Mouse (Mus musculus) kidney, adult 2 months (tissue): ENCODE measurements around the gene Phlda1.

Experiments
- CTCF ChIP-seq: fragments of 200-500 bp; conservative IDR thresholded peaks from 2 replicates; pipeline ENCODE4 v1.5.1; 2011; ENCODE audit warnings: low read depth, mild to moderate bottlenecking, control low read depth, low read length, moderate library complexity, mixed read lengths; ENCODE audit not compliant: insufficient read depth, insufficient read length
- POLR2A ChIP-seq: fragments of 200-500 bp; IDR thresholded peaks from one replicate; pipeline ENCODE4 v1.6.1; 2011; ENCODE audit warnings: low read depth, low read length, control low read depth

DNA sequence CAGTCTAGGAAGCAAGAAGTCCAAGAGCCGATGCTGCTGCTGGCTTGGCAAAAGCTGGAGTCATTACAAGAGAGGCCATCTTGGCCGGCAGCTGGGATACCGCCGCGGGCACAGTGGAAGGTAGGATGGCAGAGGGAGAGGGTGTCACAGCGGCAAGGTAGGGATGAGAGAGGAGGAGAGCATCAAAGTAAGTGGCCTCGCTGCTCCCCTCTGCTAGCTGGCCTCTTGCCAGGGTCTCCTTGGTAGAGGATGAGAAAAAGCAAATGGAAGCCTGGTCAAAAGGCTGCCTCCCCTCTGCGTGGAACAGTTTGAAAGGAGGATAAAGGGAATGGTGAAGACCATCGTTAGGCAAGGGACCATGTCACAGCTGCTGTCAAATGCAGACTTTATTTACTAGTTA, 47.0 kb upstream of the Phlda1 start:
- no peak for TF ChIP-seq POLR2A
- no peak for TF ChIP-seq CTCF
